Mouse (Mus musculus): ENCODE results near the gene Rln3. TPM values are rescaled to one million over a fixed set of nuclear protein-coding genes. Genes with fewer than 3 reads are reported as not detected.

Gene Rln3
- total RNA-seq, 2 experiments from 2014 or later: not detected

DNA sequence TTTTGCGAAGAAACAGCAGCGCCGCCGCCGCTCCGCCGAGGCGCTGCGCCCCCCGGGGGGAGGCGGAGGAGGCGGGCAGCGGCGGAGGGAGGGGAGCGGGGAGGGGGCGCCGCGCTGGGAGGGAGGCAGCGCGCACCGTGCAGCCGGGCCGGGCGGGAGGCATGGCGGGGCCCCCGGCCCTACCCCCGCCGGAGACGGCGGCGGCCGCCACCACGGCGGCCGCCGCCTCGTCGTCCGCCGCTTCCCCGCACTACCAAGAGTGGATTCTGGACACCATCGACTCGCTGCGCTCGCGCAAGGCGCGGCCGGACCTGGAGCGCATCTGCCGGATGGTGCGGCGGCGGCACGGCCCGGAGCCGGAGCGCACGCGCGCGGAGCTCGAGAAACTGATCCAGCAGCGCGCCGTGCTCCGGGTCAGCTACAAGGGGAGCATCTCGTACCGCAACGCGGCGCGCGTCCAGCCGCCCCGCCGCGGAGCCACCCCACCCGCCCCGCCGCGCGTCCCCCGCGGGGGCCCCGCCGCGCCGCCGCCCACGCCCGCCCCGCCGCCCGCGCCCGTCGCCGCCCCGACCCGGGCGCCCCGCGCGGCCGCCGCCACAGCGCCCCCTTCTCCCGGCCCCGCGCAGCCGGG, 47.2 kb downstream of the Rln3 start, which contains the start of gene Samd1:
TSS of gene Samd1 (plus strand) at position 162 of the 631 bp plus-strand sequence.
- DNase-seq (ENCODE audit: low spot score in 2 of 2): peak; percentile 47 to 64

DNA sequence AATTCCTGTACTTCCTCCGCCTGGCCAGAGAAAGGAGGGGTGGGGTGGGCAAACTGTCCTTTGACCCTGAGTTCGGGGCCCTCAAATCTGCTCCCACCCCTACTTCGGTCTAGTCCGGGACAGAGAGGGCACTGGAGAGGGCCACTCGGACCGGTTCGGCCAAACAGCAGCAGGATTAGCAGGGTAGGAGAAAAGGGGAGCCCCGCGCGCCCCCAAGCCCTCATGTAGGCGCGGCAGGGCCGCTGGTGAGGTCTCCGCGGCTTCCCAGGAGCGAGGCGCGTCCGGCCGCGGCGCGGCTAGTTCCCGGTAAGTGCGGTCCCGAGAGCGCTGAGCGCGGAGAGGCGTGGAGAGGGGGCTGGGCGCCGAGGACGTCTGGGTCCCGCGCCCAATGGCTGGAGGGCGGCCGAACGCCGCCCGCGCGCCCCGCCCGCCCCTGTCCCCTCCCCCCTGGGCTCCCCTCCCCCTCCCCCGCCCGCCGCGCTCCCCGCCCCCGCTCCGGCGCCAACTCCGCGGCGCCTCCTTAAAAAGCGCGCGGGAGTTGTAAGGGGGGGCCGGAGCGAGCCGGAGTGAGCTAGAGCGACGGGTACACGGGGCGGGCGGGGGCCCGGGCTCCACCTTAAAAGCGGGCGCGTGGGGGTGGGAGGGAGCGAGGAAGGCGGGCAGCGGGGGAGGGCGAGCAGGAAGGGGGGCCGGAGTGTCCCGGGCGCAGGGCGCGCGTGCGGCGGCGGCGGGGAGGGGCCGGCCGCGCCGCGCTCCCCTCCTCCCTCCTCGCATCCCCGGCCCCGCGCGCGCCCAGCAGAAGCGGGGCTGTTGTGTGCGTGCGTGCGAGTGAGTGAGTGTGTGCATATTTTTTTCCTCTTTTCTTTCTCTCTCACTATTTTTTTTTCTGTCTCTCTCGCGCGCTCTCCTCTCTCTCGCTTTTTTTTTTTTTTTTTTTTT, 48.0 kb downstream of the Rln3 start:
- peak; percentile 89 to 91 for DNase-seq (ENCODE audit: low spot score in 2 of 2)

DNA sequence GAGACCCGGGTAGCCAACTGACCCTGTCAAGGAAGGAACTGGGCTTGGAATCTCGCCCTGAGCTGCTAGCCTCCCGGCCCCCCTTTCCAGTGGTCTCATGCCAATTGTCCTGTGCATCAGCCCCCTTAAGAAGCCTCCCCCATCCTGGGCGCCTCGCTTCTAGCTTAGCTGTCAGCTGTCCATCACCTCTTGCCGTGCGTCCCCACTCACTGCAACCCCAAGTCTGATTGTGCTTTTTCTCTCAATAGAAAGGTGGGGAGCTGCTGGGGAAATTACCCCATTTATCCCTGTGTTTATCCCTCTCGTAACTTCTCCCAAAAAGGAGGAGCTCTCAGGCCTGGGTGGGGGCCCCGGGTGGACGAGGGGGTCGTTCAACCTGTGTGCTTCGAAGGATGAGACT, 48.8 kb downstream of the Rln3 start:
- DNase-seq (ENCODE audit: low spot score in 2 of 2): no peak

DNA sequence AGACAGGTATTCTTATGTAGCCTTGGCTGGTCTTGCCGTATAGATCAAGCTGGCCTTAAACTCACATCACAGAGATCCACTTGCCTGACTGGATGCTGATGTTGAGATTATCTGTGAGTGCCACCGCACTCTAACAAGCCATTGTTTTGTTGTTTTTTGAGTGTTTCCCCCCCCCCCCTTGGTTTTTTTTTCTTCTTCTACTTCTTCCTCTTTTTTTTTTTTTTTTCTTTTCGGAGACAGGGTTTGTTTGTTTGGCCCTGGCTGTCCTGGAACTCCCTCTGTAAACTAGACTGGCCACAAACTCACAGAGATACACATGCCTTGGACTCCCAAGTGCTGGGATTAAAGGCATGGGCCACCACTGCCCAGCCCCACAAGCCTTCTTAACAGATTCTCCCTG, 50.8 kb downstream of the Rln3 start:
- DNase-seq (ENCODE audit: low spot score in 2 of 2): no peak

Small RNA genes lying within 50 kb of the gene (microRNA-seq; reads per million reads assigned to microRNA genes)
- gene Mir1199 (ENCODE audit: borderline number of aligned reads in 2 of 2) (0.95 to 1.2 reads per million in 2 experiments), gene Mir709 (ENCODE audit: borderline number of aligned reads in 2 of 2) (0 reads per million in 2 experiments), gene Mir8111 (ENCODE audit: borderline number of aligned reads in 2 of 2) (4.3 to 13.5 reads per million in 2 experiments)

Other genes with a start within 250 kb of the Rln3 start
- 10 to 100 TPM; 39.6 to 76.0 TPM for gene Adgrl1, start 144.9 kb downstream of the Rln3 start, total RNA-seq (2021)
- 1 to 10 TPM; 1.2 to 1.7 TPM for gene Gm10644, start 89.8 kb downstream of the Rln3 start, total RNA-seq (2021)
- gene Asf1b, start 89.5 kb downstream of the Rln3 start, total RNA-seq (2021): 1 to 10 TPM; 1.7 to 2.8 TPM
- 100 to 1,000 TPM; 279 to 302 TPM for gene Prkaca, start 72.0 kb downstream of the Rln3 start, total RNA-seq (2021)
- gene Samd1, start 47.3 kb downstream of the Rln3 start, total RNA-seq (2021): 10 to 100 TPM; 28.2 to 30.3 TPM
- under 1 TPM; 0.54 to 0.96 TPM for gene 1700067K01Rik, start 43.5 kb downstream of the Rln3 start, total RNA-seq (2021)
- gene 2210011C24Rik, start 32.8 kb downstream of the Rln3 start, total RNA-seq (2021): not detected
- under 1 TPM; 0.33 to 0.38 TPM for gene Palm3, start 23.5 kb downstream of the Rln3 start, total RNA-seq (2021)
- gene Il27ra, start 2.4 kb downstream of the Rln3 start, total RNA-seq (2021): 1 to 10 TPM; 1.7 to 1.9 TPM
- 1 to 10 TPM; 2.5 to 2.6 TPM for gene Gm10643, start 20.1 kb upstream of the Rln3 start, total RNA-seq (2021)
- gene Rfx1, start 21.8 kb upstream of the Rln3 start, total RNA-seq (2021): 10 to 100 TPM; 17.1 to 20.3 TPM
- gene Dcaf15, start 59.8 kb upstream of the Rln3 start, total RNA-seq (2021): 10 to 100 TPM; 13.2 to 16.1 TPM
- gene Podnl1, start 81.0 kb upstream of the Rln3 start, total RNA-seq (2021): under 1 TPM; 0.33 to 0.35 TPM
- 10 to 100 TPM; 26.5 to 30.5 TPM for gene Cc2d1a, start 102.9 kb upstream of the Rln3 start, total RNA-seq (2021)
- under 1 TPM in 1 of 2 experiments, not detected in 1; 0.38 TPM for gene 4930432K21Rik, start 103.0 kb upstream of the Rln3 start, total RNA-seq (2021)
- gene Nanos3, start 140.2 kb upstream of the Rln3 start, total RNA-seq (2021): under 1 TPM in 1 of 2 experiments, not detected in 1; 0.61 TPM
- 10 to 100 TPM; 36.4 to 56.0 TPM for gene Zswim4, start 192.1 kb upstream of the Rln3 start, total RNA-seq (2021)
- 100 to 1,000 TPM; 292 to 304 TPM for gene D8Ertd738e, start 204.7 kb upstream of the Rln3 start, total RNA-seq (2021)
- 10 to 100 TPM; 26.2 to 33.4 TPM for gene Mri1, start 212.3 kb upstream of the Rln3 start, total RNA-seq (2021)
- 10 to 100 TPM; 18.7 to 19.4 TPM for gene Ccdc130, start 225.4 kb upstream of the Rln3 start, total RNA-seq (2021)

Measured in adrenal gland, adult 18-20 months (tissue).